Mouse (Mus musculus) CD4-positive naive resting alpha-beta T cell, adult 57 days (primary cell): ENCODE data around the gene Zfp518a. TPM values are rescaled to one million over a fixed set of nuclear protein-coding genes. Genes with fewer than 3 reads are reported as not detected.

Source experiments
- total RNA-seq: library from RNA; stranded (reverse); gene quantifications from one replicate; pipeline ENCODE4 v1.2.4, GENCODE M21; 2023

Gene Zfp518a
- total RNA-seq = 16.0 TPM

GRCm38 (mm10) chr19:40894519-40895392, at the start of gene Zfp518a:
Zfp518a (plus strand) TSS chr19:40894705.

Other genes starting within 250 kb of the Zfp518a start
- 0.47 TPM for gene Cc2d2b, start 146.0 kb upstream of the Zfp518a start, total RNA-seq
- gene Ccnj, start 63.4 kb upstream of the Zfp518a start, total RNA-seq = 6.8 TPM
- 14.7 TPM for gene Blnk, start 99.8 kb downstream of the Zfp518a start, total RNA-seq
- gene Dntt, start 134.6 kb downstream of the Zfp518a start, total RNA-seq = 2.0 TPM
- gene Opalin, start 182.4 kb downstream of the Zfp518a start, total RNA-seq = not detected